Mouse (Mus musculus): ENCODE results near the gene Tmem179b. TPM values are rescaled to one million over a fixed set of nuclear protein-coding genes. Genes with fewer than 3 reads are reported as not detected.

Tmem179b gene
- polyA plus RNA-seq, 1 experiment from 2014 or later: 50.0 TPM

- H3K4me1 ChIP-seq: peaks cover 42% of the 10 kb centered on the region
- 18% methylated on average over 29 of the region's 29 CpGs for WGBS
- peak within 1 kb of the TSS; percentile 89 for H3K4me3 ChIP-seq
- no peaks in the 10 kb centered on the region for H3K27me3 ChIP-seq (ENCODE audit: low read depth, poor library complexity, severe bottlenecking)
- DNase-seq (ENCODE audit: low spot score): peak; percentile 83
- peak within 1 kb of the TSS; percentile 98 for H3K27ac ChIP-seq (replicated peaks)
- H3K9me3 ChIP-seq (replicated peaks): peaks cover 1% of the 10 kb centered on the region; the same call in 1 of the 2 replicates
- H3K36me3 ChIP-seq: peaks cover 76% of the 10 kb centered on the region
Observed at GRCm38 (mm10) chr19:8770567-8771270, 3.5 kb downstream of the Tmem179b start, which contains the start of gene Tmem223. Gene Tmem223, plus strand, starts transcription at chr19:8770996.

GRCm38 (mm10) chr19:8765562-8765961 lies 8.7 kb downstream of the Tmem179b start:
- H3K4me1 ChIP-seq: peaks cover 4% of the 10 kb centered on the region
- H3K9me3 ChIP-seq (replicated peaks): peaks cover 12% of the 10 kb centered on the region; the same call in 1 of the 2 replicates
- no peaks in the 10 kb centered on the region for H3K27me3 ChIP-seq (ENCODE audit: low read depth, poor library complexity, severe bottlenecking)
- H3K4me3 ChIP-seq: no peak overlapping the region
- 96% methylated on average over 9 of the region's 9 CpGs for WGBS
- H3K27ac ChIP-seq (replicated peaks): no peak overlapping the region
- peaks cover 99% of the 10 kb centered on the region for H3K36me3 ChIP-seq
- DNase-seq (ENCODE audit: low spot score): no peak

- H3K27me3 ChIP-seq (ENCODE audit: low read depth, poor library complexity, severe bottlenecking): no peaks in the 10 kb centered on the region
- no peak overlapping the region for H3K27ac ChIP-seq (replicated peaks)
- peaks cover 83% of the 10 kb centered on the region for H3K36me3 ChIP-seq
- no peak overlapping the region for H3K4me3 ChIP-seq
- peaks cover 12% of the 10 kb centered on the region; the same call in 1 of the 2 replicates for H3K9me3 ChIP-seq (replicated peaks)
- 94% methylated on average over 4 of the region's 4 CpGs for WGBS
- peaks cover 8% of the 10 kb centered on the region for H3K4me1 ChIP-seq
- no peak for DNase-seq (ENCODE audit: low spot score)
Observed at GRCm38 (mm10) chr19:8763276-8763675, 11.0 kb downstream of the Tmem179b start.

GRCm38 (mm10) chr19:8760757-8761156 lies 13.5 kb downstream of the Tmem179b start:
- Histone ChIP-seq H3K4me1 (peaks cover 24% of the 10 kb centered on the region), H3K27ac (replicated peaks) (no peak overlapping the region), H3K27me3 (ENCODE audit: low read depth, poor library complexity, severe bottlenecking) (no peaks in the 10 kb centered on the region), H3K4me3 (no peak overlapping the region), H3K36me3 (peaks cover 59% of the 10 kb centered on the region), H3K9me3 (replicated peaks) (peaks cover 11% of the 10 kb centered on the region; the same call in 1 of the 2 replicates)
- DNase-seq (ENCODE audit: low spot score): no peak
- 90% methylated on average over 2 of the region's 2 CpGs for WGBS

GRCm38 (mm10) chr19:8758899-8759298 lies 15.4 kb downstream of the Tmem179b start:
- no peaks in the 10 kb centered on the region for H3K9me3 ChIP-seq (replicated peaks)
- no peaks in the 10 kb centered on the region for H3K27me3 ChIP-seq (ENCODE audit: low read depth, poor library complexity, severe bottlenecking)
- WGBS: 93% methylated on average over 2 of the region's 2 CpGs
- peaks cover 58% of the 10 kb centered on the region for H3K36me3 ChIP-seq
- peak overlapping the region; percentile 89 for H3K4me3 ChIP-seq
- peaks cover 28% of the 10 kb centered on the region for H3K4me1 ChIP-seq
- no peak for DNase-seq (ENCODE audit: low spot score)
- no peak overlapping the region for H3K27ac ChIP-seq (replicated peaks)

GRCm38 (mm10) chr19:8757471-8757998 lies 16.7 kb downstream of the Tmem179b start:
- Histone ChIP-seq H3K4me3 (peak overlapping the region; percentile 89), H3K4me1 (peaks cover 28% of the 10 kb centered on the region), H3K27me3 (ENCODE audit: low read depth, poor library complexity, severe bottlenecking) (no peaks in the 10 kb centered on the region), H3K36me3 (peaks cover 58% of the 10 kb centered on the region), H3K9me3 (replicated peaks) (no peaks in the 10 kb centered on the region), H3K27ac (replicated peaks) (peak overlapping the region; percentile 95)
- DNase-seq (ENCODE audit: low spot score): no peak
- WGBS: 12% methylated on average over 14 of the region's 14 CpGs

GRCm38 (mm10) chr19:8756635-8757387 lies 17.5 kb downstream of the Tmem179b start, which contains the start of gene Nxf1:
Gene Nxf1, plus strand, starts transcription at chr19:8757073.
- Histone ChIP-seq H3K4me1 (peaks cover 28% of the 10 kb centered on the region), H3K27ac (replicated peaks) (peak within 1 kb of the TSS; percentile 95), H3K27me3 (ENCODE audit: low read depth, poor library complexity, severe bottlenecking) (no peaks in the 10 kb centered on the region), H3K36me3 (peaks cover 58% of the 10 kb centered on the region), H3K9me3 (replicated peaks) (no peaks in the 10 kb centered on the region), H3K4me3 (peak within 1 kb of the TSS; percentile 89)
- peak; percentile 94 for DNase-seq (ENCODE audit: low spot score)
- WGBS: under 1% methylated on average over 75 of the region's 75 CpGs

GRCm38 (mm10) chr19:8755652-8756051 lies 18.6 kb downstream of the Tmem179b start:
- H3K36me3 ChIP-seq: peaks cover 58% of the 10 kb centered on the region
- peaks cover 28% of the 10 kb centered on the region for H3K4me1 ChIP-seq
- H3K9me3 ChIP-seq (replicated peaks): no peaks in the 10 kb centered on the region
- 90% methylated on average over 3 of the region's 3 CpGs for WGBS
- no peak for DNase-seq (ENCODE audit: low spot score)
- H3K27ac ChIP-seq (replicated peaks): no peak overlapping the region
- no peaks in the 10 kb centered on the region for H3K27me3 ChIP-seq (ENCODE audit: low read depth, poor library complexity, severe bottlenecking)
- H3K4me3 ChIP-seq: peak overlapping the region; percentile 89; the same call in 1 of the 2 replicates

GRCm38 (mm10) chr19:8747368-8747767 lies 26.9 kb downstream of the Tmem179b start:
- DNase-seq (ENCODE audit: low spot score): no peak
- Histone ChIP-seq H3K27me3 (ENCODE audit: low read depth, poor library complexity, severe bottlenecking) (no peaks in the 10 kb centered on the region), H3K4me3 (no peak overlapping the region), H3K4me1 (peaks cover 7% of the 10 kb centered on the region), H3K9me3 (replicated peaks) (no peaks in the 10 kb centered on the region), H3K27ac (replicated peaks) (no peak overlapping the region), H3K36me3 (peaks cover 97% of the 10 kb centered on the region)
- 79% methylated on average over 2 of the region's 2 CpGs for WGBS

- Histone ChIP-seq H3K4me1 (peaks cover 18% of the 10 kb centered on the region), H3K27ac (replicated peaks) (no peak overlapping the region), H3K9me3 (replicated peaks) (no peaks in the 10 kb centered on the region), H3K27me3 (ENCODE audit: low read depth, poor library complexity, severe bottlenecking) (no peaks in the 10 kb centered on the region), H3K36me3 (peaks cover 85% of the 10 kb centered on the region), H3K4me3 (no peak overlapping the region)
- WGBS: 97% methylated on average over 1 of the region's 1 CpGs
- no peak for DNase-seq (ENCODE audit: low spot score)
Observed at GRCm38 (mm10) chr19:8745382-8745781, 28.9 kb downstream of the Tmem179b start.

- no peak for DNase-seq (ENCODE audit: low spot score)
- 18% methylated on average over 14 of the region's 14 CpGs for WGBS
- Histone ChIP-seq H3K27me3 (ENCODE audit: low read depth, poor library complexity, severe bottlenecking) (no peaks in the 10 kb centered on the region), H3K9me3 (replicated peaks) (no peaks in the 10 kb centered on the region), H3K36me3 (peaks cover 85% of the 10 kb centered on the region), H3K27ac (replicated peaks) (peak overlapping the region; percentile 93), H3K4me1 (peaks cover 21% of the 10 kb centered on the region), H3K4me3 (peak overlapping the region; percentile 86)
Observed at GRCm38 (mm10) chr19:8742176-8742575, 32.1 kb downstream of the Tmem179b start.

- no peaks in the 10 kb centered on the region for H3K27me3 ChIP-seq (ENCODE audit: low read depth, poor library complexity, severe bottlenecking)
- peaks cover 28% of the 10 kb centered on the region for H3K4me1 ChIP-seq
- H3K9me3 ChIP-seq (replicated peaks): no peaks in the 10 kb centered on the region
- peak within 1 kb of the TSS; percentile 93 for H3K27ac ChIP-seq (replicated peaks)
- peaks cover 79% of the 10 kb centered on the region for H3K36me3 ChIP-seq
- peak; percentile 95 for DNase-seq (ENCODE audit: low spot score)
- under 1% methylated on average over 36 of the region's 36 CpGs for WGBS
- H3K4me3 ChIP-seq: peak within 1 kb of the TSS; percentile 86
Observed at GRCm38 (mm10) chr19:8741243-8741869, 32.9 kb downstream of the Tmem179b start, which contains the start of gene Stx5a. Gene Stx5a, plus strand, starts transcription at chr19:8741413.

Data from midbrain, embryonic 10.5 days (tissue).